ENCODE assay signal across 17 mouse cellular contexts in genomic region chr10:3466135-3466626, GRCm38 (mm10).
"Had no signal": no experiment of that assay in that cellular context is flagged by ENCODE, and none has a peak within 500 bp of the region (broad histone marks: within the 10 kb centered on the region; RNA-seq: fewer than 3 reads in every experiment).

No protein-coding gene starts in this region.

- H3K4me2 ChIP-seq: limb, embryonic 13.5 days; neural tube, embryonic 12.5 days had no signal

- H3K36me3 ChIP-seq: limb, embryonic 13.5 days; midbrain, embryonic 10.5 days; neural tube, embryonic 12.5 days had no signal

- H3K4me3 ChIP-seq: layer of hippocampus, adult 2 months; limb, embryonic 13.5 days; midbrain, embryonic 10.5 days; neural tube, embryonic 12.5 days had no signal

- H3K27ac ChIP-seq: kidney, postnatal 0 days; layer of hippocampus, adult 2 months; limb, embryonic 13.5 days; liver, embryonic 14.5 days; midbrain, embryonic 10.5 days; neural tube, embryonic 12.5 days had no signal

- DNase-seq: kidney, adult 9 months; kidney, postnatal 4 days; left cerebral cortex, postnatal 4 days; lung, adult 18-20 months; lung, postnatal 10 days; lung, postnatal 4 days; midbrain, embryonic 14.5 days; right cerebral cortex, postnatal 4 days; spleen, adult 18-20 months; thymus, adult 2 months; thymus, postnatal 25 days had no signal

- H3K4me1 ChIP-seq: limb, embryonic 13.5 days; midbrain, embryonic 10.5 days; neural tube, embryonic 12.5 days had no signal

- H3K9ac ChIP-seq: limb, embryonic 13.5 days; liver, embryonic 14.5 days; neural tube, embryonic 12.5 days had no signal

- H3K27me3 ChIP-seq: limb, embryonic 13.5 days; neural tube, embryonic 12.5 days had no signal

- H3K9me3 ChIP-seq: limb, embryonic 13.5 days; midbrain, embryonic 10.5 days; neural tube, embryonic 12.5 days had no signal
